Mouse (Mus musculus) kidney, postnatal 0 days (tissue): ENCODE data around the gene Psmb3. TPM values are rescaled to one million over a fixed set of nuclear protein-coding genes. Genes with fewer than 3 reads are reported as not detected.

Experiments used
- ATAC-seq: fragments of 200-750 bp; cut with Nextera tagmentation; replicated peaks from 2 replicates; pipeline ENCODE4 v1.8.0; 2017; ENCODE audit warnings: low read depth, moderate number of reproducible peaks, moderate TSS enrichment, moderate library complexity; ENCODE audit not compliant: low FRiP score
- DNase-seq: peaks from one replicate; pipeline ENCODE4 v3.0.0-alpha.2; 2016; ENCODE audit warnings: low spot score
- H3K27ac ChIP-seq: fragments of 300-500 bp; sonication (generic); 2 replicates; pipeline ENCODE4 v1.5.1; 2014; ENCODE audit warnings: mild to moderate bottlenecking
- H3K27me3 ChIP-seq: fragments of 300-500 bp; sonication (generic); 2 replicates; pipeline ENCODE4 v1.6.1; 2014; ENCODE audit warnings: low read length, mixed read lengths; ENCODE audit not compliant: insufficient read depth
- H3K36me3 ChIP-seq: fragments of 300-500 bp; sonication (generic); 2 replicates; pipeline ENCODE4 v1.6.1; 2014; ENCODE audit warnings: low read length, mixed read lengths; ENCODE audit not compliant: insufficient read depth
- H3K4me1 ChIP-seq: fragments of 300-500 bp; sonication (generic); replicated peaks from 2 replicates; pipeline ENCODE4 v1.6.1; 2014; ENCODE audit warnings: antibody characterized with exemption, low read length, mixed read lengths; ENCODE audit not compliant: insufficient read depth
- H3K4me2 ChIP-seq: fragments of 300-500 bp; sonication (generic); 2 replicates; pipeline ENCODE4 v1.6.1; 2014; ENCODE audit warnings: mild to moderate bottlenecking, low read length, moderate library complexity, mixed read lengths
- H3K4me3 ChIP-seq: fragments of 300-500 bp; sonication (generic); replicated peaks from 2 replicates; pipeline ENCODE4 v1.5.1; 2014; ENCODE audit warnings: low read depth, low read length
- H3K9ac ChIP-seq: fragments of 300-500 bp; sonication (generic); 2 replicates; pipeline ENCODE4 v1.6.1; 2014; ENCODE audit warnings: low read depth, low read length
- H3K9me3 ChIP-seq: fragments of 300-500 bp; sonication (generic); replicated peaks from 2 replicates; pipeline ENCODE4 v1.6.1; 2016; ENCODE audit warnings: low read length, inconsistent platforms, mixed read lengths
- CTCF ChIP-seq: IDR thresholded peaks from 2 replicates; pipeline ENCODE4 v1.5.1; 2016; ENCODE audit warnings: antibody characterized with exemption, low read depth, mild to moderate bottlenecking, moderate library complexity
- WGBS: fragments of 180-500 bp; shearing (Covaris S2); extraction: QIAGEN DNeasy Blood & Tissue Kit; methylation state at CpG from one replicate; pipeline ENCODE4 v1.1.7; 2014; 5-methylcytosine and 5-hydroxymethylcytosine counted together
- polyA plus RNA-seq: library from polyadenylated mRNA; unstranded; fragments of >200 nt; fragmentation: Nextera tagmentation; extraction: Ambion mirVana; gene quantifications from 2 replicates; pipeline ENCODE4 v1.2.1, GENCODE M21; 2015

Psmb3 gene
- polyA plus RNA-seq, 1 experiment from 2014 or later = 541 TPM

DNA sequence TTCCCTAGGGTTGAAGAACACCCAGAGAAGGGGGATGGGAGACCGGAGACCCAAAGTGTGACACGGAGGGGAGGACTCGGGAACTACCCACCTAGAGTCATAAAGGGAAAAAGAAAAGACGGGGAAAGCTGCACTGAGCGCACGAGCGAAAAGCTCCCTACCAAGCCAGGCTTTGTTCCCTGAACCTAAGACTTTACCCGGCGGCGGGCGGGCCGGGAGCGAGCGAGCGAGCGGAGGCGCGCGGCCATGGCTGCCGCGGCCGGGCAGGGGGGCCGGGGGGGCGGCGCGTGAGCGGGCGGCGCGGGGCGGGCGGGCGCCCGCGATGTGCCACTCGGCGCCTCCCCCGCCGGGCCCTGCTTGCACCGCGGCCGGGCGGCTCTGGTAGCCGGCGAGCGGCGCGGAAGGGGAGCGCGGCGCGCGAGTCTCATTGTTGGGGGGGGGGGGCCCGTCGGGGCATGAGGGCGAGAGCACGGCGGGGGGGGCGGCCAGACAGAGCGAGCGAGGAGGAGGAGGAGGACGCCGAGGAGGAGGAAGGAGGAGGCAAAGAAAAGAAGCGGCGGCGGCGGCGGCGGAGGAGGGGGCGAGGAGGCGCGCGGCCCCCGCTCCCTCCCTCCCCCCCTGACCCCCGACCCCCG, 40.2 kb upstream of the Psmb3 start, which contains the start of gene Mllt6:
Gene Mllt6, plus strand, starts transcription at position 522 of the 635 bp plus-strand sequence.
- Histone ChIP-seq H3K27me3 (no peaks in the 10 kb centered on the region), H3K36me3 (peaks cover 11% of the 10 kb centered on the region), H3K4me3 (peak within 1 kb of the TSS; percentile 94), H3K4me1 (peaks cover 22% of the 10 kb centered on the region), H3K9me3 (no peaks in the 10 kb centered on the region), H3K9ac (peak within 1 kb of the TSS; percentile 86), H3K27ac (peak within 1 kb of the TSS; percentile 93), H3K4me2 (peak within 1 kb of the TSS; percentile 88)
- 0% methylated on average over 47 of the region's 76 CpGs for WGBS
- no peak for TF ChIP-seq CTCF
- DNase-seq (peak; percentile 93), ATAC-seq (peak; percentile 58)

DNA sequence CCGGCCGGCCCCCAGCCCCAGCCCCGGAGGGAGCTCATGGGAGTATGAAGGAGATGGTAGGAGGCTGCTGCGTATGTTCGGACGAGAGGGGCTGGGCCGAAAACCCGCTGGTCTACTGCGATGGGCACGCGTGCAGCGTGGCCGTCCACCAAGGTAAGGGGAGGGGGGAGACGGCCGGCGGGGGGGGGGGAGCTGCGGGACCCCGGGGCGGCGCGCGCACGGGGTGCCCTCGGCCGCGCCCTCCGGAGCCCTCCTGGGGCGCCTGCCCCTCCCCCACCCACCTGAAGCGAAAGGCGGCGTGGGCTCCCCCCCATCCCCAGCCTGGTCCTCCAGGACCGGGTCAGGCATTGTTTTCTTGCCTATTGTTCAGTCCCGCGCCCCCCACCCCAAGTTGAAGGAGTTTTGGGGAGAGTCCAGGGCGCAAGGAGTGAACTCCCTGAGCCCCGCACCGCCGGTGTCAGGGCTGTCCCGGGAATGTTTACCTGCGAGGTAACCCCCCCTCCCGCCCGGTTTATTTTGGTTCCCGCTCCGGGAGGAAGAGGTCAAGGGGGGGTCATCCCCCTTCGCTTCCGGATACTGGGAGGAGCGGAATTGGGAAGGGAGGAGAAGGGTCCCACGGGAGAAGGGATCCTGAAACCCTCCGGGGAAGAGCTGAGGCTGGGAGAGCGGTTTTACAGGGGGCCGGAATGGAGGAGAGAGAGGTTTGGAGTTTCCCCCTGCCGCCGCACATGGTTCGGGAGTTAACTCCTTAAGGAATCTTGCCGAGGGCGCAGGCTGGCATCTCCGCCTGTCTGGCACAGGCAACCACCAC, 39.5 kb upstream of the Psmb3 start:
- H3K4me1 ChIP-seq = peaks cover 26% of the 10 kb centered on the region
- WGBS = 0% methylated on average over 40 of the region's 57 CpGs

DNA sequence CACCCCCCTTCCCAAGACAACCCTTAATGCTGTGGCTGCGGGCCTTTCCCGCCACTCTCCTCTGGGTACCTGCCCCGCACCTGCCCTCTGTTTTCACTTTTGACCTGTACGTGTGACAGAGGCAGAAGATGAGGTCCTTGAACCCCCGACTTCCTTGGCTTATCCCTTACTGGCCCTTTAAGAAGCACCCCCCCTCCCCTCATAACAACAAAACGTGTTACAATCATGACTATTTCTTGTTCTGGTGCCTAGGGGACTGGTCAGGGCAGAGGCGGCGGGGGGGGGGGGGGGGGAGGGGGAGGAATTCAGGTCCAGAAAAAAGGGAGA, 38.9 kb upstream of the Psmb3 start:
- Histone ChIP-seq H3K4me3 (peak overlapping the region; percentile 94), H3K4me1 (peaks cover 26% of the 10 kb centered on the region)
- no peak for DNase-seq

More for the DNA sequence above, 39.5 kb upstream of the Psmb3 start:
- Histone ChIP-seq H3K27ac (peak overlapping the region; percentile 93), H3K4me3 (peak overlapping the region; percentile 94), H3K9me3 (no peaks in the 10 kb centered on the region), H3K9ac (peak overlapping the region; percentile 86), H3K27me3 (no peaks in the 10 kb centered on the region), H3K4me2 (peak overlapping the region; percentile 88), H3K36me3 (peaks cover 17% of the 10 kb centered on the region)
- ATAC-seq = no peak
- TF ChIP-seq CTCF = no peak
- peak; percentile 67 for DNase-seq

DNA sequence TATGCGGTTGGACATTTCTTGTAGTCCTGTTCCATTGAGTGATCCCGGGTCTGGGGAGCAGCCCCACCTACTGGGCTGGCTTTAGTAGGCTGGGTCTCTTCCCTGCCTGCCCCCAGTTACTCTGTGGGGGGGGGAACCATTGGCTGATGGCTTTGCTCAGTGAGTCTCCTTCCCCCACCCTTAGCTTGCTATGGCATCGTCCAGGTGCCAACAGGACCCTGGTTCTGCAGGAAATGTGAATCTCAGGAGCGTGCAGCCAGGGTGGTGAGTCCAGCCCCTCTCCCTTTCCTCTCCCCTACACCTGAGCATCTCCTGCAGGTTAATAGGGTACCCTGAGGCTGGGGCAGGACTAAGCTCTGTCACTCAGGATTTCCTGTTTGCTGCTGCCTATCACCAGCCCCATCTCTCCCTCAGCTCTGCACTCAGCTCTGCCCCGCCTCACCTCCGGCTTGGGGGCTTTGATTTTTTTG, 38.4 kb upstream of the Psmb3 start:
- Histone ChIP-seq H3K27ac (no peak overlapping the region), H3K4me1 (peaks cover 22% of the 10 kb centered on the region), H3K36me3 (peaks cover 17% of the 10 kb centered on the region), H3K4me2 (peak overlapping the region; percentile 88), H3K27me3 (no peaks in the 10 kb centered on the region), H3K9me3 (no peaks in the 10 kb centered on the region), H3K4me3 (peak overlapping the region; percentile 94), H3K9ac (peak overlapping the region; percentile 86)
- peak; percentile 42 for TF ChIP-seq CTCF
- WGBS = 30% methylated on average over 6 of the region's 6 CpGs
- no peak for DNase-seq
- no peak for ATAC-seq

More for the DNA sequence above, 38.9 kb upstream of the Psmb3 start:
- under 1% methylated on average over 6 of the region's 8 CpGs for WGBS
- Histone ChIP-seq H3K9ac (peak overlapping the region; percentile 86), H3K27me3 (no peaks in the 10 kb centered on the region), H3K27ac (peak overlapping the region; percentile 93), H3K4me2 (peak overlapping the region; percentile 88), H3K9me3 (no peaks in the 10 kb centered on the region), H3K36me3 (peaks cover 17% of the 10 kb centered on the region)
- no peak for ATAC-seq
- TF ChIP-seq CTCF = no peak

DNA sequence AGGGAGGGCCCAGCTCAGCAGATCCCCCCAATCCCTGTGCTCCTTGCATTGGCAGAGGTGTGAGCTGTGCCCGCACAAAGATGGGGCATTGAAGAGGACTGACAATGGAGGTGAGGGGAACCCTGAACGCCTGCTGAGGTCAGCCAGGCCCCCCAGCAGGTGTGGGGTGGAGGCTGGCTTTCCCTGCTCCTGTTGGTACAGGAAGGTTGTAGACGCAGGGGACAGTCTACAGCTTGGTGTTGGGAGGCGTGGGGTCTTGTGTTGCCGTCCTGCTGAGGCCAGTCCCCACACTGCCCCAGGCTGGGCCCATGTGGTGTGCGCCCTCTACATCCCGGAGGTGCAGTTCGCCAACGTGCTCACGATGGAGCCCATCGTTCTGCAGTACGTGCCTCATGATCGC, 37.8 kb upstream of the Psmb3 start:
- peaks cover 22% of the 10 kb centered on the region for H3K4me1 ChIP-seq
- ATAC-seq (no peak), DNase-seq (no peak)
- H3K4me3 ChIP-seq = no peak overlapping the region
- no peaks in the 10 kb centered on the region for H3K9me3 ChIP-seq
- H3K36me3 ChIP-seq = peaks cover 22% of the 10 kb centered on the region
- no peak for TF ChIP-seq CTCF
- no peak overlapping the region for H3K4me2 ChIP-seq
- WGBS = 89% methylated on average over 13 of the region's 13 CpGs
- H3K27ac ChIP-seq = no peak overlapping the region
- no peak overlapping the region for H3K9ac ChIP-seq
- no peaks in the 10 kb centered on the region for H3K27me3 ChIP-seq

DNA sequence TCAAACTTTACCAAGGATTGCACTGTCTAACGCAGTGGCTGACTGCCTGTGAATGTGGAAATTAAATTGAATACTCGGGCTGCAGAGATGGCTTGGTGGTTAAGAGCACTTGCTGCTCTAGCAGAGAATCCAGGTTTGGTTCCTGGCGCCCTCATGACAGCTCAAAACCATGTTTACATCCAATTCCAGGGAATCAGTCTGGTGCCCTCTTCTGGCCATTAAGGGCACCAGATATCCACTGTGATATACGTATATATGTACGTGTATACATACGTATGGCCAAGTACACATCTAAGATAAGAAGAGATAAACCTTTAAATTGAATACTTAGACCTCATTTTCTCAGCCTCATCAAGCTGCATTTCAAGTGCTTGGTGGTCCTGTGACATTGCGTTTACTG, 37.0 kb upstream of the Psmb3 start:
- Histone ChIP-seq H3K4me2 (no peak overlapping the region), H3K27ac (no peak overlapping the region), H3K4me3 (no peak overlapping the region), H3K9me3 (no peaks in the 10 kb centered on the region), H3K27me3 (no peaks in the 10 kb centered on the region), H3K9ac (no peak overlapping the region), H3K36me3 (peaks cover 28% of the 10 kb centered on the region), H3K4me1 (peaks cover 19% of the 10 kb centered on the region)
- ATAC-seq (no peak), DNase-seq (no peak)
- peak; percentile 56 for TF ChIP-seq CTCF
- 93% methylated on average over 7 of the region's 7 CpGs for WGBS
